Mouse (Mus musculus): ENCODE data around the gene 9430015G10Rik. TPM values are rescaled to one million over a fixed set of nuclear protein-coding genes. Genes with fewer than 3 reads are reported as not detected.

9430015G10Rik gene
- polyA plus RNA-seq, 1 experiment = 8.3 TPM

GRCm38 (mm10) chr4:156169129-156169528, 59.3 kb downstream of the 9430015G10Rik start:
- Histone ChIP-seq H3K27me3 (ENCODE audit: control insufficient read depth, insufficient read depth, low read length) (no peaks in the 10 kb centered on the region), H3K4me3 (ENCODE audit: low read depth, low read length) (no peak overlapping the region), H3K4me1 (ENCODE audit: control insufficient read depth, insufficient read depth, insufficient read length, low read length) (peaks cover 2% of the 10 kb centered on the region; the same call in 1 of the 2 replicates), H3K36me3 (ENCODE audit: control insufficient read depth, insufficient read depth, low read length) (peaks cover 69% of the 10 kb centered on the region), H3K27ac (ENCODE audit: insufficient read depth, low read depth, low read length) (no peak overlapping the region)
- TF ChIP-seq CTCF (IDR thresholded peaks at IDR 0.05; ENCODE audit: extremely low read depth, insufficient read length, insufficient replicate concordance, low read depth, low read length) = no peak
- TF ChIP-seq POLR2A (IDR thresholded peaks at IDR 0.05; ENCODE audit: low read depth, low read length) = no peak
- WGBS = 95% methylated on average over 10 of the region's 10 CpGs

- TF ChIP-seq POLR2A (IDR thresholded peaks at IDR 0.05; ENCODE audit: low read depth, low read length) (no peak), CTCF (IDR thresholded peaks at IDR 0.05; ENCODE audit: extremely low read depth, insufficient read length, insufficient replicate concordance, low read depth, low read length) (no peak)
- 93% methylated on average over 11 of the region's 11 CpGs for WGBS
- no peak overlapping the region for H3K27ac ChIP-seq (ENCODE audit: insufficient read depth, low read depth, low read length)
- H3K27me3 ChIP-seq (ENCODE audit: control insufficient read depth, insufficient read depth, low read length) = no peaks in the 10 kb centered on the region
- no peaks in the 10 kb centered on the region for H3K4me1 ChIP-seq (ENCODE audit: control insufficient read depth, insufficient read depth, insufficient read length, low read length)
- peaks cover 76% of the 10 kb centered on the region for H3K36me3 ChIP-seq (ENCODE audit: control insufficient read depth, insufficient read depth, low read length)
- H3K4me3 ChIP-seq (ENCODE audit: low read depth, low read length) = no peak overlapping the region
These were observed 62.0 kb downstream of the 9430015G10Rik start for GRCm38 (mm10) chr4:156171828-156172227.

Other genes with a start within 250 kb of the 9430015G10Rik start
- gene Tas1r3, start 246.6 kb upstream of the 9430015G10Rik start, polyA plus RNA-seq (2012; rRNA removed) = 1.0 and 1.8 TPM in 2 replicates
- gene Cptp, start 240.5 kb upstream of the 9430015G10Rik start, polyA plus RNA-seq (2012; rRNA removed) = 65.7 and 69.1 TPM in 2 replicates
- gene Ints11, start 240.4 kb upstream of the 9430015G10Rik start, polyA plus RNA-seq (2012; rRNA removed) = 15.0 and 26.0 TPM in 2 replicates
- 25.2 and 30.8 TPM in 2 replicates for gene Pusl1, start 218.2 kb upstream of the 9430015G10Rik start, polyA plus RNA-seq (2012; rRNA removed)
- 11.1 and 15.9 TPM in 2 replicates for gene Acap3, start 218.2 kb upstream of the 9430015G10Rik start, polyA plus RNA-seq (2012; rRNA removed)
- 73.5 and 206 TPM in 2 replicates for gene Ube2j2, start 166.2 kb upstream of the 9430015G10Rik start, polyA plus RNA-seq (2012; rRNA removed)
- 47.8 and 186 TPM in 2 replicates for gene C1qtnf12, start 147.7 kb upstream of the 9430015G10Rik start, polyA plus RNA-seq (2012; rRNA removed)
- 5.5 and 7.4 TPM in 2 replicates for gene B3galt6, start 117.3 kb upstream of the 9430015G10Rik start, polyA plus RNA-seq (2012; rRNA removed)
- 44.0 and 80.5 TPM in 2 replicates for gene Sdf4, start 117.1 kb upstream of the 9430015G10Rik start, polyA plus RNA-seq (2012; rRNA removed)
- 2.1 and 6.3 TPM in 2 replicates for gene Tnfrsf4, start 96.1 kb upstream of the 9430015G10Rik start, polyA plus RNA-seq (2012; rRNA removed)
- 3.9 and 6.1 TPM in 2 replicates for gene Tnfrsf18, start 83.8 kb upstream of the 9430015G10Rik start, polyA plus RNA-seq (2012; rRNA removed)
- gene Ttll10, start 50.6 kb upstream of the 9430015G10Rik start, polyA plus RNA-seq (2012; rRNA removed) = 5.2 and 9.1 TPM in 2 replicates
- gene Rnf223, start 20.5 kb downstream of the 9430015G10Rik start, polyA plus RNA-seq (2012; rRNA removed) = 0.10 and 0.33 TPM in 2 replicates
- 53.6 and 101 TPM in 2 replicates for gene Agrn, start 87.5 kb downstream of the 9430015G10Rik start, polyA plus RNA-seq (2012; rRNA removed)
- 28.1 and 90.2 TPM in 2 replicates for gene Isg15, start 90.8 kb downstream of the 9430015G10Rik start, polyA plus RNA-seq (2012; rRNA removed)
- 1.6 and 1.8 TPM in 2 replicates for gene AW011738, start 93.3 kb downstream of the 9430015G10Rik start, polyA plus RNA-seq (2012; rRNA removed)
- 0.06 and 0.09 TPM in 2 replicates for gene Perm1, start 105.9 kb downstream of the 9430015G10Rik start, polyA plus RNA-seq (2012; rRNA removed)
- 30.3 and 46.9 TPM in 2 replicates for gene Plekhn1, start 124.9 kb downstream of the 9430015G10Rik start, polyA plus RNA-seq (2012; rRNA removed)
- gene Noc2l, start 126.0 kb downstream of the 9430015G10Rik start, polyA plus RNA-seq (2012; rRNA removed) = 28.7 and 37.0 TPM in 2 replicates
- gene Samd11, start 145.7 kb downstream of the 9430015G10Rik start, polyA plus RNA-seq (2012; rRNA removed) = 0.29 and 0.34 TPM in 2 replicates
- not detected in 2 replicates for gene Vmn2r-ps159, start 221.1 kb downstream of the 9430015G10Rik start, polyA plus RNA-seq (2012; rRNA removed)

Data from small intestine, adult 2 months (tissue).